Mouse (Mus musculus): Measurements from ENCODE around the gene Pepd. TPM values are rescaled to one million over a fixed set of nuclear protein-coding genes. Genes with fewer than 3 reads are reported as not detected.

Pepd gene
- polyA plus RNA-seq, 1 experiment from 2014 or later = 74.2 TPM

DNA sequence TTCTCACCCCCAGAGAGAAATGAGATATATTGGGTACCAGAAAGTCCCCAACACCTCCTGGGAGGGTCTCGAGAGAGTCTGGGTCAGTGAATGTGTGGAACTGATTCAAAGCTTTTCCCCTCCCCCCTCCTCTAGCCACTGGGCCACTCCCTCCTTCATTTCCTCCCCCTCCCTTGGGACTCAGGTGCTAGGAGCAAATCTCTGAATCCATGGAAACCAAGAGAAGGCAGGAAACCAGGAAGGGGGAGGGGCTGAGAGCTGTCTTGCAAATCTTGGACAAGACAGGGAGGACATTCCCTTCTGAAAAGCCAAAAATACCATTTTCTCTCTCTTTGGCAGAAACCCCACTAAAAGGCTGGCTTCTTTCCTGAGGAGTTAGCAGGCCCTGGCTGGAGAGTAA is 15.1 kb upstream of the Pepd start:
- Histone ChIP-seq H3K4me3 (ENCODE audit: low read depth, low read length) (no peak overlapping the region), H3K9me3 (ENCODE audit: control insufficient read depth, low read length) (no peaks in the 10 kb centered on the region), H3K4me2 (ENCODE audit: low read depth) (no peak overlapping the region), H3K27ac (ENCODE audit: low read depth, low read length) (no peak overlapping the region), H3K27me3 (ENCODE audit: control insufficient read depth, insufficient read depth, low read length) (no peaks in the 10 kb centered on the region), H3K9ac (ENCODE audit: low read length) (no peak overlapping the region), H3K36me3 (ENCODE audit: control insufficient read depth, insufficient read depth, low read length) (no peaks in the 10 kb centered on the region), H3K4me1 (ENCODE audit: control insufficient read depth, insufficient read depth, low read length) (peaks cover 7% of the 10 kb centered on the region)
- ATAC-seq (ENCODE audit: insufficient read depth, low FRiP score, low TSS enrichment) = no peak
- WGBS = 15% methylated on average over 1 of the region's 1 CpGs
- no peak for DNase-seq (ENCODE audit: low spot score)

DNA sequence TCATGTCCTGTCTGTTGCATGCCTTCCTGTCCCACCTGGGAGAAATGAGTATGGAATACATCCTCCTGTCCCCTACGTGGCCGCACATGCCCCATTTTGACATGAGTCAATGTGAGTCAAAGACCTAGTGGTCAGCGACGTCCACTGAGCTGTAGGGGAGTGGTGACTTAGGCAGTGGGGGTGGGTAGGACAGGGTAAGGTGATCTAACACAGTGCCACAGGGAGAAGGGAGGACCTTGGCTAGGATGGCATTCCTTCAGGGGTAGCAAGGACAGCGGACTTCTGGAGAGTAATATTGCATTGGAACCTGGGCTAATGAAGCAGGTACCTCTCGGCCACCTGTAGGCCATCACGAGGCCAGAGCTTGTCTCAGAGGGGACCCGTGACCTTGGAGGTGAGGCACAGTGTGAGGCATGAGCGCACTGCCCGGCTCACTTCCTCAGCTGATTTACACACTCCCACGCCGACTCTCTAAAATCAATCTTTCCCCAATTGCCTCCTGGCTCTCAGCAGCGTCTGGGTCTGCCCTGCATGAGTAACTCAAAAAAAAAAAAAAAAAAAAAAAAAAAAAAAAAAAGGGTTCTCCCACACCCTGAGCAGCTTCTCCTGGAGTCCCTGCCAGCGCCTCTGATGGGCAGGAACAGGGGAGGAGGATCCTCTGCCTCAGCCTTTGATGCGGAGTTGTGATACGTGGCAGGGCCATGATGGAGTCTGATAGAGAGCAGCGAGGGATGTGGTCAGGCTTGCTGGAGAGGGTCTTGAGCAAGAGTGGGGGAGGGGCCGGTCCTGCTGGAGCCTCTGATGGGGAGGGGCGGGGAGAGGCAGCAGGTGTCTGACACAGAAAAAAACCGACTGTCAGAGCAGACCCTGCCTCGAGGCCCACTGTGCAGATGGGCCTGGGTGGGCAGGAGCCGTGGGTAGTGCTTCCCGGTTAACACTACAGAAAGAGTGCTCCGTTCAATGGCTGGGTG is 1.8 kb upstream of the Pepd start:
- H3K4me3 ChIP-seq (ENCODE audit: low read depth, low read length) = no peak overlapping the region

GRCm38 (mm10) chr7:34913956-34914355 is 1.8 kb downstream of the Pepd start:
- Histone ChIP-seq H3K4me1 (ENCODE audit: control insufficient read depth, insufficient read depth, low read length) (peaks cover 5% of the 10 kb centered on the region; the same call in 1 of the 2 replicates), H3K27me3 (ENCODE audit: control insufficient read depth, insufficient read depth, low read length) (no peaks in the 10 kb centered on the region), H3K27ac (ENCODE audit: low read depth, low read length) (no peak overlapping the region), H3K9me3 (ENCODE audit: control insufficient read depth, low read length) (no peaks in the 10 kb centered on the region), H3K4me2 (ENCODE audit: low read depth) (no peak overlapping the region), H3K4me3 (ENCODE audit: low read depth, low read length) (no peak overlapping the region), H3K9ac (ENCODE audit: low read length) (no peak overlapping the region), H3K36me3 (ENCODE audit: control insufficient read depth, insufficient read depth, low read length) (no peaks in the 10 kb centered on the region)
- ATAC-seq (ENCODE audit: insufficient read depth, low FRiP score, low TSS enrichment) (no peak), DNase-seq (ENCODE audit: low spot score) (no peak)
- 90% methylated on average over 9 of the region's 9 CpGs for WGBS

More for the DNA sequence above, 1.8 kb upstream of the Pepd start:
- Histone ChIP-seq H3K4me2 (ENCODE audit: low read depth) (peak overlapping the region; percentile 14; the same call in 1 of the 2 replicates), H3K9ac (ENCODE audit: low read length) (no peak overlapping the region), H3K4me1 (ENCODE audit: control insufficient read depth, insufficient read depth, low read length) (peaks cover 5% of the 10 kb centered on the region; the same call in 1 of the 2 replicates), H3K27ac (ENCODE audit: low read depth, low read length) (no peak overlapping the region), H3K27me3 (ENCODE audit: control insufficient read depth, insufficient read depth, low read length) (no peaks in the 10 kb centered on the region), H3K9me3 (ENCODE audit: control insufficient read depth, low read length) (no peaks in the 10 kb centered on the region), H3K36me3 (ENCODE audit: control insufficient read depth, insufficient read depth, low read length) (no peaks in the 10 kb centered on the region)
- DNase-seq (ENCODE audit: low spot score) (peak; percentile 60), ATAC-seq (ENCODE audit: insufficient read depth, low FRiP score, low TSS enrichment) (peak; percentile 35; the same call in 1 of the 2 replicates)
- 27% methylated on average over 24 of the region's 24 CpGs for WGBS

GRCm38 (mm10) chr7:34915555-34915954 is 3.4 kb downstream of the Pepd start:
- Histone ChIP-seq H3K36me3 (ENCODE audit: control insufficient read depth, insufficient read depth, low read length) (no peaks in the 10 kb centered on the region), H3K4me2 (ENCODE audit: low read depth) (no peak overlapping the region), H3K27ac (ENCODE audit: low read depth, low read length) (no peak overlapping the region), H3K27me3 (ENCODE audit: control insufficient read depth, insufficient read depth, low read length) (no peaks in the 10 kb centered on the region), H3K9ac (ENCODE audit: low read length) (no peak overlapping the region), H3K4me1 (ENCODE audit: control insufficient read depth, insufficient read depth, low read length) (peaks cover 5% of the 10 kb centered on the region; the same call in 1 of the 2 replicates), H3K9me3 (ENCODE audit: control insufficient read depth, low read length) (no peaks in the 10 kb centered on the region), H3K4me3 (ENCODE audit: low read depth, low read length) (no peak overlapping the region)
- WGBS = 90% methylated on average over 5 of the region's 5 CpGs
- ATAC-seq (ENCODE audit: insufficient read depth, low FRiP score, low TSS enrichment) = no peak
- DNase-seq (ENCODE audit: low spot score) = no peak

GRCm38 (mm10) chr7:34917558-34917957 is 5.4 kb downstream of the Pepd start:
- Histone ChIP-seq H3K4me2 (ENCODE audit: low read depth) (no peak overlapping the region), H3K27me3 (ENCODE audit: control insufficient read depth, insufficient read depth, low read length) (no peaks in the 10 kb centered on the region), H3K9me3 (ENCODE audit: control insufficient read depth, low read length) (no peaks in the 10 kb centered on the region), H3K4me3 (ENCODE audit: low read depth, low read length) (no peak overlapping the region), H3K9ac (ENCODE audit: low read length) (no peak overlapping the region), H3K27ac (ENCODE audit: low read depth, low read length) (no peak overlapping the region), H3K36me3 (ENCODE audit: control insufficient read depth, insufficient read depth, low read length) (peaks cover 2% of the 10 kb centered on the region; the same call in 1 of the 2 replicates), H3K4me1 (ENCODE audit: control insufficient read depth, insufficient read depth, low read length) (peaks cover 5% of the 10 kb centered on the region; the same call in 1 of the 2 replicates)
- ATAC-seq (ENCODE audit: insufficient read depth, low FRiP score, low TSS enrichment) (no peak), DNase-seq (ENCODE audit: low spot score) (no peak)
- 85% methylated on average over 6 of the region's 6 CpGs for WGBS

GRCm38 (mm10) chr7:34917998-34918397 is 5.8 kb downstream of the Pepd start:
- no peak for DNase-seq (ENCODE audit: low spot score)
- H3K4me1 ChIP-seq (ENCODE audit: control insufficient read depth, insufficient read depth, low read length) = peaks cover under 1% of the 10 kb centered on the region; the same call in 1 of the 2 replicates
- no peaks in the 10 kb centered on the region for H3K9me3 ChIP-seq (ENCODE audit: control insufficient read depth, low read length)
- H3K4me2 ChIP-seq (ENCODE audit: low read depth) = no peak overlapping the region
- H3K27ac ChIP-seq (ENCODE audit: low read depth, low read length) = no peak overlapping the region
- no peak overlapping the region for H3K4me3 ChIP-seq (ENCODE audit: low read depth, low read length)
- no peak for ATAC-seq (ENCODE audit: insufficient read depth, low FRiP score, low TSS enrichment)
- H3K27me3 ChIP-seq (ENCODE audit: control insufficient read depth, insufficient read depth, low read length) = no peaks in the 10 kb centered on the region
- H3K36me3 ChIP-seq (ENCODE audit: control insufficient read depth, insufficient read depth, low read length) = peaks cover 2% of the 10 kb centered on the region; the same call in 1 of the 2 replicates
- H3K9ac ChIP-seq (ENCODE audit: low read length) = no peak overlapping the region
- 91% methylated on average over 4 of the region's 4 CpGs for WGBS

- Histone ChIP-seq H3K27ac (ENCODE audit: low read depth, low read length) (no peak overlapping the region), H3K4me3 (ENCODE audit: low read depth, low read length) (no peak overlapping the region), H3K27me3 (ENCODE audit: control insufficient read depth, insufficient read depth, low read length) (no peaks in the 10 kb centered on the region), H3K4me1 (ENCODE audit: control insufficient read depth, insufficient read depth, low read length) (no peaks in the 10 kb centered on the region), H3K9me3 (ENCODE audit: control insufficient read depth, low read length) (no peaks in the 10 kb centered on the region), H3K9ac (ENCODE audit: low read length) (no peak overlapping the region), H3K36me3 (ENCODE audit: control insufficient read depth, insufficient read depth, low read length) (peaks cover 2% of the 10 kb centered on the region; the same call in 1 of the 2 replicates), H3K4me2 (ENCODE audit: low read depth) (no peak overlapping the region)
- DNase-seq (ENCODE audit: low spot score) (no peak), ATAC-seq (ENCODE audit: insufficient read depth, low FRiP score, low TSS enrichment) (no peak)
- WGBS = 79% methylated on average over 8 of the region's 8 CpGs
These were observed 6.2 kb downstream of the Pepd start for GRCm38 (mm10) chr7:34918416-34918815.

DNA sequence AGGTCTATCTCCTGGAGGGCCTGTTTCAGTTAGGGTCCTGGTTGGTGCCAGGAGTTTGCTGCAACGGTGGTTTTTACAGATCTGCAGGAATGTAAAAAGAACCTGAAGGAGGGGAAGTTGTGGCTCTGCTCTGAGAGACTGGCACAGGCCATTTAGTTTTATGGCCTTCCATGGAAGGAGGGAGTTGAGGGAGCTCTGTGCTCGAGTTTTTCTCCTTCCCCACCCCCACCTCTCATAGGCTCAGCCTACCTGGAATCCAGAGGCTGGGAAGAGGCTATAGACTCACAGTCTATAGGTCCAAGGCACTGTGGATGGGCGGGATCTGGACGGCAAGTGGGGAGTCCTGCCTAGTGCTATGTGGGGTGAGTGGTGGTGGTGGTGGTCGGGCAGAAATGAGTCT is 6.9 kb downstream of the Pepd start:
- Histone ChIP-seq H3K4me1 (ENCODE audit: control insufficient read depth, insufficient read depth, low read length) (no peaks in the 10 kb centered on the region), H3K4me2 (ENCODE audit: low read depth) (no peak overlapping the region), H3K9me3 (ENCODE audit: control insufficient read depth, low read length) (no peaks in the 10 kb centered on the region), H3K36me3 (ENCODE audit: control insufficient read depth, insufficient read depth, low read length) (peaks cover 2% of the 10 kb centered on the region; the same call in 1 of the 2 replicates), H3K27ac (ENCODE audit: low read depth, low read length) (no peak overlapping the region), H3K4me3 (ENCODE audit: low read depth, low read length) (no peak overlapping the region), H3K9ac (ENCODE audit: low read length) (no peak overlapping the region), H3K27me3 (ENCODE audit: control insufficient read depth, insufficient read depth, low read length) (no peaks in the 10 kb centered on the region)
- ATAC-seq (ENCODE audit: insufficient read depth, low FRiP score, low TSS enrichment) (no peak), DNase-seq (ENCODE audit: low spot score) (no peak)
- WGBS = 58% methylated on average over 5 of the region's 5 CpGs

Measured in neural tube, embryonic 11.5 days (tissue).